Mouse (Mus musculus) forebrain, embryonic 13.5 days (tissue): ENCODE results near the gene Gm7929. TPM values are rescaled to one million over a fixed set of nuclear protein-coding genes. Genes with fewer than 3 reads are reported as not detected.
"Not testable (repeated sequence)": the region's sequence is repeated elsewhere in the genome, so short reads cannot be mapped to it uniquely, and the experiment has no call there.

Experiments
- ATAC-seq: fragments of 200-750 bp; cut with Nextera tagmentation; 2 replicates; pipeline ENCODE4 v1.8.0; 2017
- H3K27ac ChIP-seq: fragments of 300-500 bp; sonication (generic); 2 replicates; pipeline ENCODE4 v1.5.1; 2015; ENCODE audit warnings: inconsistent platforms, mild to moderate bottlenecking, moderate library complexity
- H3K27me3 ChIP-seq: fragments of 300-500 bp; sonication (generic); 2 replicates; pipeline ENCODE4 v1.6.1; 2015; ENCODE audit warnings: mild to moderate bottlenecking, inconsistent platforms
- H3K36me3 ChIP-seq: fragments of 300-500 bp; sonication (generic); 2 replicates; pipeline ENCODE4 v1.6.1; 2015; ENCODE audit warnings: mild to moderate bottlenecking, inconsistent platforms; ENCODE audit not compliant: poor library complexity, severe bottlenecking
- H3K4me1 ChIP-seq: fragments of 300-500 bp; sonication (generic); 2 replicates; pipeline ENCODE4 v1.6.1; 2015; ENCODE audit warnings: inconsistent platforms
- H3K4me2 ChIP-seq: fragments of 300-500 bp; sonication (generic); 2 replicates; pipeline ENCODE4 v1.6.1; 2015; ENCODE audit warnings: inconsistent platforms, mild to moderate bottlenecking, moderate library complexity
- H3K4me3 ChIP-seq: fragments of 300-500 bp; sonication (generic); 2 replicates; pipeline ENCODE4 v1.5.1; 2015; ENCODE audit warnings: mild to moderate bottlenecking, inconsistent platforms
- H3K9ac ChIP-seq: fragments of 300-500 bp; sonication (generic); 2 replicates; pipeline ENCODE4 v1.6.1; 2015; ENCODE audit warnings: mild to moderate bottlenecking, inconsistent platforms
- H3K9me3 ChIP-seq: fragments of 300-500 bp; sonication (generic); replicated peaks from 2 replicates; pipeline ENCODE4 v1.6.1; 2016; ENCODE audit warnings: inconsistent platforms
- WGBS: fragments of 180-500 bp; shearing (Covaris S2); methylation state at CpG from one replicate; pipeline ENCODE4 v1.1.7; 2015; 5-methylcytosine and 5-hydroxymethylcytosine counted together
- polyA plus RNA-seq: library from polyadenylated mRNA; unstranded; fragments of >200 nt; fragmentation: Nextera tagmentation; extraction: Ambion mirVana; gene quantifications from 2 replicates; pipeline ENCODE4 v1.2.1, GENCODE M21; 2015

The Gm7929 gene
- not detected in 2 replicates for polyA plus RNA-seq

DNA sequence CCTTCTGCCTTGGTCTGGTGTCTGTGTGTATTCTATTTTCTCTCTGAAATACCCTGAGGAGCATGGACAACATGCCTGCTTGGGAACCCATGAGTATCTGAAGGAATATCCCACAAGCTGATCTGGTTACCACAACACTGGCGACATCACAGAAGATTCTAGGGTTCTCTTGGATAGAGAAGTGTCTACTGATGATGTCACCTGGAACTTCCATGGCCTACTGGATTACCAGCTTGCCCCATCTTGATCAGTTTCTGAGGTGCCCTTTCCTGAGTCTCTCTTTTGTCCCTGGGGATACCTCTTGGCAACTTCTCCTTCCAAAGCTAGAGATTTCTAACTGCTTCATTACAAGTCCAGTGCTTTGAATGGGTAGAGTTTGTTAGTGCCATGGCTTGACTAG lies at the start of gene Gm7929:
TSS of gene Gm7929 (minus strand) at position 101 of the 400 bp plus-strand sequence.
- not testable (repeated sequence) for H3K27me3 ChIP-seq, H3K9me3 ChIP-seq, H3K4me3 ChIP-seq, H3K4me1 ChIP-seq, H3K36me3 ChIP-seq, ATAC-seq, H3K27ac ChIP-seq, H3K9ac ChIP-seq, H3K4me2 ChIP-seq
- WGBS: 79% methylated on average over 1 of the region's 1 CpGs

GRCm38 (mm10) chr14:41772341-41772740 lies 21.9 kb upstream of the Gm7929 start, which contains the start of gene Gm47189:
Gm47189 (minus strand) TSS chr14:41772441.
- H3K27me3 ChIP-seq, H3K4me1 ChIP-seq, H3K27ac ChIP-seq, H3K9ac ChIP-seq, H3K36me3 ChIP-seq, H3K4me2 ChIP-seq, H3K9me3 ChIP-seq, H3K4me3 ChIP-seq, ATAC-seq: not testable (repeated sequence)

DNA sequence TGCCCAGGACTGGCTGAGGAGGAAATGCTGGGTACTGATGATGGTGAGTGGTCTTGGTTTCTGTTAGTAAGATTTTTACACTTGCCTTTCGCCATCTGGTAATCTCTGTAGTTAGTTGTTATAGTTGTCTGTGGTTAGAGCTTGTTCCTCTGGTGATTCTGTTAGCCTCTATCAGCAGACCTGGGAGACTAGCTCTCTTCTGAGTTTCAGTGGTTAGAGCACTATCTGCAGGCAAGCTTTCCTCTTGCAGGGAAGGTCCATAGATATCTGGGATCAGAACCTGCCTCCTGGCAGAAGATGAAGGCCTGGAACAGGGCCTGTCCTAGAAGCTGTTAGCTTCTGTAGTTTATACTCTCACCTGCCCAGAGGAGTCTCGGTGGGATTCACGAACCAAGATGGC lies 5.5 kb upstream of the Gm7929 start:
- H3K36me3 ChIP-seq, H3K4me3 ChIP-seq, H3K4me1 ChIP-seq, H3K27me3 ChIP-seq, ATAC-seq, H3K27ac ChIP-seq, H3K4me2 ChIP-seq, H3K9ac ChIP-seq, H3K9me3 ChIP-seq: not testable (repeated sequence)
- 72% methylated on average over 2 of the region's 3 CpGs for WGBS

- 83% methylated on average over 17 of the region's 17 CpGs for WGBS
- H3K4me3 ChIP-seq, H3K36me3 ChIP-seq, H3K9me3 ChIP-seq, H3K4me2 ChIP-seq, H3K4me1 ChIP-seq, H3K27me3 ChIP-seq, ATAC-seq, H3K9ac ChIP-seq, H3K27ac ChIP-seq: not testable (repeated sequence)
These were observed 27.0 kb downstream of the Gm7929 start for GRCm38 (mm10) chr14:41723437-41723836.

- not testable (repeated sequence) for H3K9me3 ChIP-seq, H3K27ac ChIP-seq, H3K27me3 ChIP-seq, H3K4me1 ChIP-seq, H3K4me2 ChIP-seq, H3K4me3 ChIP-seq, H3K36me3 ChIP-seq, H3K9ac ChIP-seq, ATAC-seq
- WGBS: 88% methylated on average over 1 of the region's 1 CpGs
These were observed 33.2 kb downstream of the Gm7929 start for GRCm38 (mm10) chr14:41717180-41717579.

DNA sequence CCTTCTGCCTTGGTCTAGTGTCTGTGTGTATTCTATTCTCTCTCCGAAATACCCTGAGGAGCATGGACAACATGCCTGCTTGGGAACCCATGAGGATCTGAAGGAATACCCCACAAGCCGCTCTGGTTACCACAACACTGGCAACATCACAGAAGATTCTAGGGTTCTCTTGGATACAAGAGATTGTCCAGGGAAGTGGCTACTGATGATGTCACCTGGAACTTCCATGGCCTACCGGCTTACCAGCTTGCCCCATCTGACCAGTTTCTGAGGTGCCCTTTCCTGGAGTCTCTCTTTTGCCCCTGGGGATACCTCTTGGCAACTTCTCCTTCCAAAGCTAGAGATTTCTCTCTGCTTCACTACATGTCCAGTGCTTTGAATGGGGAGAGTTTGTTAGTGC lies 48.6 kb downstream of the Gm7929 start, which contains the start of gene Gm8068:
TSS of gene Gm8068 (minus strand) at position 101 of the 400 bp plus-strand sequence.
- ATAC-seq, H3K27ac ChIP-seq, H3K4me3 ChIP-seq, H3K4me1 ChIP-seq, H3K9me3 ChIP-seq, H3K9ac ChIP-seq, H3K4me2 ChIP-seq, H3K27me3 ChIP-seq, H3K36me3 ChIP-seq: not testable (repeated sequence)
- WGBS: no CpG with 5 or more reads among the region's 3 CpGs

Other genes starting within 250 kb of the Gm7929 start
- gene Gm7970, start 195.0 kb downstream of the Gm7929 start, polyA plus RNA-seq: not detected in 2 replicates
- gene 1700049E17Rik2, start 177.4 kb downstream of the Gm7929 start, polyA plus RNA-seq: not detected in 2 replicates
- gene Gm3072, start 126.0 kb downstream of the Gm7929 start, polyA plus RNA-seq: not detected in 2 replicates
- not detected in 2 replicates for gene Gm3676, start 104.1 kb downstream of the Gm7929 start, polyA plus RNA-seq
- gene Gm8068, start 48.7 kb downstream of the Gm7929 start, polyA plus RNA-seq: not detected in 2 replicates
- not detected in 2 replicates for gene Gm47189, start 21.8 kb upstream of the Gm7929 start, polyA plus RNA-seq
- not detected in 2 replicates for gene Gm7980, start 156.7 kb upstream of the Gm7929 start, polyA plus RNA-seq
- not detected in 2 replicates for gene 1700049E17Rik1, start 174.3 kb upstream of the Gm7929 start, polyA plus RNA-seq
- gene 1700024B05Rik, start 193.4 kb upstream of the Gm7929 start, polyA plus RNA-seq: not detected in 2 replicates
- gene Gm6401, start 217.3 kb upstream of the Gm7929 start, polyA plus RNA-seq: not detected in 2 replicates
- not detected in 2 replicates for gene Gm3543, start 232.7 kb upstream of the Gm7929 start, polyA plus RNA-seq